Mouse (Mus musculus): ENCODE data around the gene Gfer. TPM values are rescaled to one million over a fixed set of nuclear protein-coding genes. Genes with fewer than 3 reads are reported as not detected.

Gene Gfer
- polyA plus RNA-seq, 1 experiment, result 29.8 TPM

DNA sequence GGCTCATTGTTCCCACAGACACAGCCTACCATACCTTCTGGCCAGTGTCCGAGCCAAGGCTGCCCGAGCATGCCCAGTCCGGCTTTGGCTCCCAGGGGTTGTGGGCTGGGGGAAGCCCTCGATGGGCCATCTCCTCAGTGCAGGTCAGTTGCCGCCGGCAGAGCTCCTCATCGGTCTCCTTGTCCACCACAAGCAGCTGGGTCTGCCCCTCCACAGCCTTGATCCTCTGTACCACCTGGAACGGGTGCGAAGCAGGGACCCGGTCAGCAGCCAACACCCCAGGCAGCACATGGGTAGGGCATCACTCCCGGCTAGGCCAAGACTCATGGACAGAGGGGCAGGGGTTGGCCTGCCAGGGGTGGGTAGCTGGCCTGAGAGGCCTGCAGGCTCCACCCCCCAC lies 48.5 kb downstream of the Gfer start:
- no peak for TF ChIP-seq CTCF (conservative IDR thresholded peaks at IDR 0.05; ENCODE audit: insufficient read depth, insufficient read length, low read depth, low read length)
- TF ChIP-seq POLR2A (IDR thresholded peaks at IDR 0.05; ENCODE audit: low read depth, low read length), result no peak
- WGBS, result 66% methylated on average over 11 of the region's 11 CpGs
- peak overlapping the region; percentile 51 for H3K4me3 ChIP-seq (ENCODE audit: insufficient read depth, low read depth, low read length)
- H3K36me3 ChIP-seq (ENCODE audit: control insufficient read depth, insufficient read depth, low read length), result no peaks in the 10 kb centered on the region
- peak overlapping the region; percentile 34 for H3K27ac ChIP-seq (ENCODE audit: insufficient read depth, low read depth, low read length)
- H3K4me1 ChIP-seq (ENCODE audit: control insufficient read depth, insufficient read depth, low read length), result peaks cover 6% of the 10 kb centered on the region; the same call in 1 of the 2 replicates
- peak; percentile 34 for DNase-seq
- H3K27me3 ChIP-seq (replicated peaks; ENCODE audit: control insufficient read depth, insufficient read depth, low read length), result no peaks in the 10 kb centered on the region

GRCm38 (mm10) chr17:24646381-24646780 lies 49.6 kb downstream of the Gfer start:
- Histone ChIP-seq H3K4me1 (ENCODE audit: control insufficient read depth, insufficient read depth, low read length) (peaks cover 6% of the 10 kb centered on the region; the same call in 1 of the 2 replicates), H3K27ac (ENCODE audit: insufficient read depth, low read depth, low read length) (peak overlapping the region; percentile 88), H3K27me3 (replicated peaks; ENCODE audit: control insufficient read depth, insufficient read depth, low read length) (no peaks in the 10 kb centered on the region), H3K4me3 (ENCODE audit: insufficient read depth, low read depth, low read length) (no peak overlapping the region), H3K36me3 (ENCODE audit: control insufficient read depth, insufficient read depth, low read length) (no peaks in the 10 kb centered on the region)
- 68% methylated on average over 4 of the region's 4 CpGs for WGBS
- no peak for TF ChIP-seq POLR2A (IDR thresholded peaks at IDR 0.05; ENCODE audit: low read depth, low read length)
- TF ChIP-seq CTCF (conservative IDR thresholded peaks at IDR 0.05; ENCODE audit: insufficient read depth, insufficient read length, low read depth, low read length), result no peak
- DNase-seq, result peak; percentile 30

- 67% methylated on average over 3 of the region's 3 CpGs for WGBS
- DNase-seq, result peak; percentile 88
- no peak for TF ChIP-seq CTCF (conservative IDR thresholded peaks at IDR 0.05; ENCODE audit: insufficient read depth, insufficient read length, low read depth, low read length)
- no peak for TF ChIP-seq POLR2A (IDR thresholded peaks at IDR 0.05; ENCODE audit: low read depth, low read length)
- H3K36me3 ChIP-seq (ENCODE audit: control insufficient read depth, insufficient read depth, low read length), result no peaks in the 10 kb centered on the region
- no peaks in the 10 kb centered on the region for H3K27me3 ChIP-seq (replicated peaks; ENCODE audit: control insufficient read depth, insufficient read depth, low read length)
- H3K4me1 ChIP-seq (ENCODE audit: control insufficient read depth, insufficient read depth, low read length), result peaks cover 6% of the 10 kb centered on the region; the same call in 1 of the 2 replicates
- peak overlapping the region; percentile 88 for H3K27ac ChIP-seq (ENCODE audit: insufficient read depth, low read depth, low read length)
- peak overlapping the region; percentile 37; the same call in 1 of the 2 replicates for H3K4me3 ChIP-seq (ENCODE audit: insufficient read depth, low read depth, low read length)
Measured at GRCm38 (mm10) chr17:24645916-24646315, 50.0 kb downstream of the Gfer start.

DNA sequence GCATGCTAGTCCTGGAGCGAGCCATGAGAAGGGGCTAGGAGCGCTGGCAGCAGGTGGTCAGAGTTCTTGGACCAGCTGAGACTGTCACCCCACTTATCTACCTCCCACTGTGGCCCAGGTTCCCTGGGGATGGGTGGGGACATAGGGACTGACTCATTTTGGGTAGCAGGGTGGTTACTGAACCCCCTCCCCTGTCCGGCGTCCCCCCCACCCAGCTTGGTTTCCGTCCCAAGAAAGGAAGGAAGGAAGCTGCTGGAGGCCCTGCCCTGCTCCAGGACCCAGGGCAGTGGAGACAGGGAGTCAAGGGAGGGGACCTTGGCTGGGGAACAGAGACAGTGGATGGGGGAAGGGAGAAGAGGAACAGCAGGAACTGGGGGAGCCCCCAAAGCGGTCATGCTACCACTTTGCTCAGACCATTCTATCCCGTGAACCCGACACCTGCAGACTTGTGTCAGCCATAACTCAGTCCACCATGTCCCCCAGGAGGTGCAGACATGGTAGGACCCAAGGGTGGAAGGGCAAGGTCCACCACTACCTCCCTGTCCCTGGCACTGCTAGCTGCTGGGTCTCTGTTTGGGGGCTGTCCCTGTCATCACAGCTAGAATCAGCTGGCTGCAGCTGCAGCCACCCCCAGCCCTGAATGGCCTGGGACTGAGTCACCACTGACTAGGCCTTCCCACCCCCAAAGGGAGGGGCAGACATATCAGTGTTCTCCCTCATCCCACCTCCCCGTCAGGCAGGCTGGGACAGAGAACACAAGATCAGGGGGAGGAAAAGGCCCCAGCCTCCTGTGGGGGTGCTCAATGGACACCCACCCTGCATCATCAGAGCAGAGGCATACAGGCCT lies 50.9 kb downstream of the Gfer start:
- peak; percentile 60 for TF ChIP-seq POLR2A (IDR thresholded peaks at IDR 0.05; ENCODE audit: low read depth, low read length)
- no peak for TF ChIP-seq CTCF (conservative IDR thresholded peaks at IDR 0.05; ENCODE audit: insufficient read depth, insufficient read length, low read depth, low read length)
- H3K27ac ChIP-seq (ENCODE audit: insufficient read depth, low read depth, low read length), result peak overlapping the region; percentile 96
- 0 out of 2 replicates have a peak, but pooled peaks cover 3% of the 10 kb centered on the region for H3K4me1 ChIP-seq (ENCODE audit: control insufficient read depth, insufficient read depth, low read length)
- 63% methylated on average over 9 of the region's 9 CpGs for WGBS
- peak; percentile 85 for DNase-seq
- peak overlapping the region; percentile 58 for H3K4me3 ChIP-seq (ENCODE audit: insufficient read depth, low read depth, low read length)
- no peaks in the 10 kb centered on the region for H3K36me3 ChIP-seq (ENCODE audit: control insufficient read depth, insufficient read depth, low read length)
- H3K27me3 ChIP-seq (replicated peaks; ENCODE audit: control insufficient read depth, insufficient read depth, low read length), result no peaks in the 10 kb centered on the region

- Histone ChIP-seq H3K27ac (ENCODE audit: insufficient read depth, low read depth, low read length) (peak overlapping the region; percentile 96), H3K36me3 (ENCODE audit: control insufficient read depth, insufficient read depth, low read length) (no peaks in the 10 kb centered on the region), H3K4me1 (ENCODE audit: control insufficient read depth, insufficient read depth, low read length) (0 out of 2 replicates have a peak, but pooled peaks cover 3% of the 10 kb centered on the region), H3K27me3 (replicated peaks; ENCODE audit: control insufficient read depth, insufficient read depth, low read length) (no peaks in the 10 kb centered on the region), H3K4me3 (ENCODE audit: insufficient read depth, low read depth, low read length) (peak overlapping the region; percentile 58)
- TF ChIP-seq CTCF (conservative IDR thresholded peaks at IDR 0.05; ENCODE audit: insufficient read depth, insufficient read length, low read depth, low read length) (no peak), POLR2A (IDR thresholded peaks at IDR 0.05; ENCODE audit: low read depth, low read length) (no peak)
- DNase-seq, result peak; percentile 52
- 49% methylated on average over 7 of the region's 7 CpGs for WGBS
Measured at GRCm38 (mm10) chr17:24644030-24644715, 51.8 kb downstream of the Gfer start.

Other genes starting within 250 kb of the Gfer start
- gene E4f1, start 225.8 kb downstream of the Gfer start, polyA plus RNA-seq (2012; rRNA removed), result 63.7 and 72.8 TPM in 2 replicates
- 38.7 and 46.5 TPM in 2 replicates for gene Pgp, start 225.8 kb downstream of the Gfer start, polyA plus RNA-seq (2012; rRNA removed)
- gene Bricd5, start 222.3 kb downstream of the Gfer start, polyA plus RNA-seq (2012; rRNA removed), result 0.56 and 0.96 TPM in 2 replicates
- gene Mlst8, start 217.1 kb downstream of the Gfer start, polyA plus RNA-seq (2012; rRNA removed), result 26.1 and 32.1 TPM in 2 replicates
- gene Caskin1, start 207.6 kb downstream of the Gfer start, polyA plus RNA-seq (2012; rRNA removed), result 0.52 and 0.80 TPM in 2 replicates
- 108 and 124 TPM in 2 replicates for gene Traf7, start 168.2 kb downstream of the Gfer start, polyA plus RNA-seq (2012; rRNA removed)
- 0.56 and 0.58 TPM in 2 replicates for gene Rab26, start 161.9 kb downstream of the Gfer start, polyA plus RNA-seq (2012; rRNA removed)
- 34.6 and 42.9 TPM in 2 replicates for gene Pkd1, start 146.3 kb downstream of the Gfer start, polyA plus RNA-seq (2012; rRNA removed)
- 152 and 174 TPM in 2 replicates for gene Tsc2, start 63.5 kb downstream of the Gfer start, polyA plus RNA-seq (2012; rRNA removed)
- 13.6 and 15.8 TPM in 2 replicates for gene Nthl1, start 63.5 kb downstream of the Gfer start, polyA plus RNA-seq (2012; rRNA removed)
- gene Slc9a3r2, start 45.8 kb downstream of the Gfer start, polyA plus RNA-seq (2012; rRNA removed), result 111 and 123 TPM in 2 replicates
- not detected in 2 replicates for gene Npw, start 37.7 kb downstream of the Gfer start, polyA plus RNA-seq (2012; rRNA removed)
- 44.3 and 57.6 TPM in 2 replicates for gene Zfp598, start 26.5 kb downstream of the Gfer start, polyA plus RNA-seq (2012; rRNA removed)
- 1.5 and 2.2 TPM in 2 replicates for gene Syngr3, start 6.2 kb downstream of the Gfer start, polyA plus RNA-seq (2012; rRNA removed)
- gene Noxo1, start 78 bp upstream of the Gfer start, polyA plus RNA-seq (2012; rRNA removed), result 5.6 and 7.1 TPM in 2 replicates
- 48.6 and 49.4 TPM in 2 replicates for gene Tbl3, start 11.5 kb upstream of the Gfer start, polyA plus RNA-seq (2012; rRNA removed)
- gene Rnf151, start 21.9 kb upstream of the Gfer start, polyA plus RNA-seq (2012; rRNA removed), result 0.16 and 0.91 TPM in 2 replicates
- 2,444 and 2,611 TPM in 2 replicates for gene Rps2, start 22.0 kb upstream of the Gfer start, polyA plus RNA-seq (2012; rRNA removed)
- 626 and 656 TPM in 2 replicates for gene Ndufb10, start 28.3 kb upstream of the Gfer start, polyA plus RNA-seq (2012; rRNA removed)
- 0.38 and 4.7 TPM in 2 replicates for gene Rpl3l, start 31.7 kb upstream of the Gfer start, polyA plus RNA-seq (2012; rRNA removed)
- gene Msrb1, start 40.5 kb upstream of the Gfer start, polyA plus RNA-seq (2012; rRNA removed), result 169 and 209 TPM in 2 replicates
- gene Hs3st6, start 56.8 kb upstream of the Gfer start, polyA plus RNA-seq (2012; rRNA removed), result 7.4 and 11.9 TPM in 2 replicates
- gene Meiob, start 108.1 kb upstream of the Gfer start, polyA plus RNA-seq (2012; rRNA removed), result not detected in 2 replicates
- gene Hagh, start 144.0 kb upstream of the Gfer start, polyA plus RNA-seq (2012; rRNA removed), result 636 and 727 TPM in 2 replicates
- 103 and 123 TPM in 2 replicates for gene Fahd1, start 154.2 kb upstream of the Gfer start, polyA plus RNA-seq (2012; rRNA removed)
- gene Igfals, start 169.8 kb upstream of the Gfer start, polyA plus RNA-seq (2012; rRNA removed), result 50.6 and 77.3 TPM in 2 replicates
- gene Nubp2, start 190.2 kb upstream of the Gfer start, polyA plus RNA-seq (2012; rRNA removed), result 37.2 and 38.4 TPM in 2 replicates
- 55.5 and 69.0 TPM in 2 replicates for gene Spsb3, start 190.5 kb upstream of the Gfer start, polyA plus RNA-seq (2012; rRNA removed)
- gene Eme2, start 198.9 kb upstream of the Gfer start, polyA plus RNA-seq (2012; rRNA removed), result 32.2 and 40.7 TPM in 2 replicates
- 162 and 199 TPM in 2 replicates for gene Mrps34, start 199.0 kb upstream of the Gfer start, polyA plus RNA-seq (2012; rRNA removed)
- gene Nme3, start 200.3 kb upstream of the Gfer start, polyA plus RNA-seq (2012; rRNA removed), result 112 and 115 TPM in 2 replicates
- gene Mapk8ip3, start 240.8 kb upstream of the Gfer start, polyA plus RNA-seq (2012; rRNA removed), result 58.1 and 69.1 TPM in 2 replicates